Mouse (Mus musculus): ENCODE measurements at regions not wholly inside any gene's neighbourhood (a gene's known extent, or its start where the extent isn't known, plus 50 kb on each side); places are given as distances from the start of the nearest gene placed in this dataset.

DNA sequence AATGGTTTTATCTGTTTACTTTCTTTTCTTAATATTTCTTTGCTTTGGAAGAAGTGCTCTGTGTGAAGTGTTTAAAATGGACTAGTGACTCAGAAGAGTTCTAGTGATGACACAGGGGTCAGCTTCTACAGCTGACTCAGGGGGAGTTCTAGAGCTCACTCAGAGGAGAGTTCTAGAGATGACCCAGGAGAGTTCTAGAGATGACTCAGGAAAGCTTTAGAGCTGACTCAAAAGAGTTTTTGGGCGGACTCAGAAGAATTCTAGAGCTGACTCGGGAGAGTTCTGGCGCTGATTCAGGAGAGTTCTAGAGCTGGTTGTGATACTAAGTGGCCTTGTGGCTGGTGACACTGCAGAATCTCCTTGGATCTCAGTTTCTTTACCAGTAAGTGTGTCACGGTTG lies 593.8 kb downstream of the Bcl11a start:
- TF ChIP-seq CTCF (IDR thresholded peaks at IDR 0.05) (no peak), EP300 (IDR thresholded peaks at IDR 0.05) (no peak)

All from lung, postnatal 0 days (tissue).